Mouse (Mus musculus) ES-Bruce4 (cell line): Measurements from ENCODE around the gene Fank1. TPM values are rescaled to one million over a fixed set of nuclear protein-coding genes. Genes with fewer than 3 reads are reported as not detected.

Experiments used
- H3K27ac ChIP-seq: 2 replicates; pipeline ENCODE4 v1.5.1; 2012; ENCODE audit warnings: low read length, inconsistent platforms; ENCODE audit not compliant: insufficient read depth
- H3K27me3 ChIP-seq: 2 replicates; pipeline ENCODE4 v1.6.1; 2012; ENCODE audit warnings: mild to moderate bottlenecking, low read length, inconsistent platforms; ENCODE audit not compliant: control insufficient read depth, poor library complexity, insufficient read depth, severe bottlenecking
- H3K36me3 ChIP-seq: 2 replicates; pipeline ENCODE4 v1.6.1; 2012; ENCODE audit warnings: inconsistent platforms, mild to moderate bottlenecking, low read length, moderate library complexity; ENCODE audit not compliant: control insufficient read depth, poor library complexity, insufficient read depth, severe bottlenecking
- H3K4me1 ChIP-seq: one replicate; pipeline ENCODE4 v1.8.1; 2011; ENCODE audit warnings: low read length; ENCODE audit not compliant: control insufficient read depth, insufficient read depth
- H3K4me3 ChIP-seq: 2 replicates; pipeline ENCODE4 v1.5.1; 2011; ENCODE audit warnings: low read depth, mild to moderate bottlenecking, low read length
- H3K9ac ChIP-seq: 2 replicates; pipeline ENCODE4 v1.6.1; 2012; ENCODE audit warnings: low read depth, mild to moderate bottlenecking, inconsistent platforms; ENCODE audit not compliant: poor library complexity, severe bottlenecking
- H3K9me3 ChIP-seq: replicated peaks from 2 replicates; pipeline ENCODE4 v1.6.1; 2012; ENCODE audit warnings: mild to moderate bottlenecking, low read length, inconsistent platforms; ENCODE audit not compliant: control insufficient read depth, poor library complexity, insufficient read depth, severe bottlenecking
- CTCF ChIP-seq: IDR thresholded peaks from one replicate; pipeline ENCODE4 v1.8.1; 2011; ENCODE audit warnings: low read depth, low read length
- EP300 ChIP-seq: IDR thresholded peaks from 2 replicates; pipeline ENCODE4 v1.6.1; 2011; ENCODE audit warnings: low read depth, low read length; ENCODE audit not compliant: insufficient read depth
- POLR2A ChIP-seq: IDR thresholded peaks from one replicate; pipeline ENCODE4 v1.8.1; 2011; ENCODE audit warnings: low read length; ENCODE audit not compliant: insufficient read depth
- polyA plus RNA-seq: library from polyadenylated mRNA; stranded (reverse); fragments of >200 nt; gene quantifications from 2 replicates; pipeline ENCODE4 v1.2.4, GENCODE M21; 2011; ENCODE audit warnings: low read depth; ENCODE audit not compliant: missing spikeins, insufficient read depth, insufficient read length

Fank1 gene
- polyA plus RNA-seq, 1 experiment: 3.1 TPM

DNA sequence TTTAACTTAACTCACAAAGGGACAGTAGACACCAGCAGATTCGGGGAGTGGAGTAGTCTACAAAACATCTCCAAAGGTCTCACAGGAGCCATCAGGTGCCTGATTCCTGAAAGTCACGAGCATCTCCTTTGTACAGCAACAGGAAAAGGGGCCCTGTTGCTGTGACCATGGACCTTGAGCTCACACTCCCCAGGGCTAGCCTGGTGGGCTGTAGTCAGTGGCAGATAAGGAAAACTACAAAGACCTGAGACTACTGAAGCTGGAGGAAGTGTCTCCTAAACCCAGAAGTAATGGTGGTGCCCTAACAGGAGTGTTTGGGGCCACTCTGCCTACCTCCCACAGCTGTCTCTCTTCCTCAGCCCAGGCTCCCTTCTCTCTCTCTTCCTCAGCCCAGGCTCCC is 12.2 kb upstream of the Fank1 start:
- H3K4me1 ChIP-seq: no peaks in the 10 kb centered on the region
- no peak overlapping the region for H3K9ac ChIP-seq
- TF ChIP-seq CTCF: no peak
- H3K27ac ChIP-seq: no peak overlapping the region
- H3K9me3 ChIP-seq: no peaks in the 10 kb centered on the region
- H3K36me3 ChIP-seq: no peaks in the 10 kb centered on the region
- no peaks in the 10 kb centered on the region for H3K27me3 ChIP-seq
- H3K4me3 ChIP-seq: no peak overlapping the region

DNA sequence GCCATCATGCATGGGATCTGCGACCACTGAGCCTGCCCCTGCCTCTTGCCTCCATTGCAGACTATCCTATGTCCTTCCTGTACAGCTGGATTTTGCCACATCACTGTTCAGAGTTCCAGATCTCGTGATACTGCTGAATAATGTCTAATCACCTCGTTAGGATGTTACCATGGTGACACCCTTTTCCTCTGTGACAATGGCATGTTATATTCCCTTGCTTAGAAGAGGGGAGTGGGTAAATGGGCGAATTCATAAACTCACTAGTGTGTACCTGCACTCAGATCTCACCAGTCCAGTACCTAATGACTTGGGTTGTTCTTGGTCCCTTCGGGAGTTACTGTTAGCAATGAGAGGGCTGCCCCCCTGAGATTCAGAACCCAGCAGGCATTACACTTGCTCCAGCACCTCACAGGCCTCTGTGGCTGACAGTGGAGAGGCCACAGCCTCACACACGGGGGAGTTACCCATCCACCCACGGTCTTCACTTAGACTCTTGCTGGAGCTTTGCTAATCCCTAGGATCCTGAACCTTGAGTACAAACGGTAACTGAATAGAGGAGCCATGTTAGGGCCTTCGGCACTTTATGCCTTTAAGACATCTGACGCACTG is 11.3 kb upstream of the Fank1 start:
- Histone ChIP-seq H3K9me3 (no peaks in the 10 kb centered on the region), H3K4me1 (no peaks in the 10 kb centered on the region), H3K4me3 (no peak overlapping the region), H3K27me3 (no peaks in the 10 kb centered on the region), H3K36me3 (no peaks in the 10 kb centered on the region), H3K27ac (no peak overlapping the region), H3K9ac (no peak overlapping the region)
- TF ChIP-seq CTCF (no peak), POLR2A (no peak), EP300 (no peak)

DNA sequence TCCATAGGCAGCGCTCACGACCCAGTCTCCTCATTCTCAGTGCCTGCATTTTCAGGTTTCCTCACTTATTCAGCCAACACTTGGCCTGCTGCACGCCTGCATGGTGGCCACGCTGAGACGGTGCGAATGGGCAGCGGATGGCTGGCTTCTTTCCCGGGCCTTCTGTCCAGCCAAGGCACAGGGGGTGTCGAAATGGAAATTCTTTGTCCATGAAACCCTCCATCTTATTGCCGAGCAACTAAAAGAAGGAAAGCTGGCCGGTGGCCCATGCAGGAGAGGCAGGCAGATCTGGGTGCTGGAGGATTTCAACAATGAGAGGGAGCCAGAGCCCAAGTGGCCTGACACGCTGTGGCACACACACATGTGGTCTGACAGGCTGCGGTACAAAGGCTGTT is 10.8 kb upstream of the Fank1 start:
- TF ChIP-seq POLR2A: no peak
- no peak for TF ChIP-seq EP300
- TF ChIP-seq CTCF: no peak

DNA sequence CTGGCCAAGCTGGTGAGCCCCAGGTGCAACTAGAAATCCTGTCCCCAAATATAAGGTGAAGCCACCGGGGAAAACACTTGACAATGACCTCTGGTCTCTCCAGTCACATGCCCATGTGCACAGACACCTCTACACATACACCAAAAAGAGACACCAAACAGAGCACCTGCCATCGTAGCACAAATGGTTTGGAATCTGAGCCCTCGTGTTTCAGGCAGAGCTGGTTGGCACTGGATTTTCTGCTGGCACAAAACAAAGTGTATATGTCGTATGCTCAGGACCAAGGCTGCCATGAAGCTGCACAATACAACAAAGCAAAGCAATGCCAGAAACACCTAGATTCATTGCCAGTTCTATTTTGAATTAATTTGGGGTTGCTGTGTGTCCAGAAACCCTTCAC is 8.6 kb upstream of the Fank1 start:
- H3K27ac ChIP-seq: no peak overlapping the region
- H3K4me3 ChIP-seq: no peak overlapping the region
- no peaks in the 10 kb centered on the region for H3K9me3 ChIP-seq
- H3K4me1 ChIP-seq: no peaks in the 10 kb centered on the region
- no peaks in the 10 kb centered on the region for H3K27me3 ChIP-seq
- TF ChIP-seq POLR2A: no peak
- TF ChIP-seq EP300: no peak
- TF ChIP-seq CTCF: no peak
- H3K9ac ChIP-seq: no peak overlapping the region
- H3K36me3 ChIP-seq: no peaks in the 10 kb centered on the region

More for the DNA sequence above, 10.8 kb upstream of the Fank1 start:
- no peaks in the 10 kb centered on the region for H3K27me3 ChIP-seq
- no peak overlapping the region for H3K27ac ChIP-seq
- no peak overlapping the region for H3K4me3 ChIP-seq
- H3K4me1 ChIP-seq: no peaks in the 10 kb centered on the region
- no peaks in the 10 kb centered on the region for H3K9me3 ChIP-seq
- no peak overlapping the region for H3K9ac ChIP-seq
- no peaks in the 10 kb centered on the region for H3K36me3 ChIP-seq

DNA sequence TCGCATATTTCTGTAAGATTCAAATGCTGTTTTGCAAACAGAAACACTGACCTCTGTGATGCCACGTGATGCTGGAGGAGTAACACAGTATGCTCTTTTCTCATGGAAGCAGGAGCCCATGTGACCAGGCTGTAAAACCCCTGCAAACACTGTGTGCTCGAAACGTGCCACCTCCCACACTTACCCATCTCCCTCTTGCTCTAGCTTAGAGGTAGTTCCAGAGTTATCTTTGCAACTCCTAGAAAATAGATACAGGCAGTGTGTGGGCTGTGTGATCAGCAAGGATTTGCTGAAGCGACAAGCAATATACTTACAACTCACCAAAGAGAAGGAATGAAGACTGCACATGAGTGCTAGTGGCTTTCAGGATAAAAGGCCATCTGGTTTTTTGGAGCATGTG is 8.1 kb upstream of the Fank1 start:
- no peaks in the 10 kb centered on the region for H3K36me3 ChIP-seq

DNA sequence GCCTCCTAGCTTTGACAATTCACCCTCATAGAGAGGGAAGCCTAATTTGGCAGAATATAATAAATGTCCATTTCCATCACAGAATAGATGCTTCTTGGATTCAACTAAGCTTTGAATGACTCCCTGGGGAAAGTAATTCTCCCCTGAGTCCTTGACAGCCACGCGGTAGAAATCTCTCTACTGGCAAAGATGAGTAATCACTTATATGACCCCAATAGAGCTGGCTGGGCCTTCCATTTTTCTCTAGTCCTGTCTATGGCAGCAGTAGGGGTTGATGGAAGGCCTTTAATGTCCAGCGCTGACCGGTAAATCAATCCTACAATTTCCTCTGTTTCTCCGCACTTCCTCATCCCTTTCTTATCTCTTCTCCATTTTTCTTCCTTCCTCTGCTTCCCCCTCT is 1.5 kb upstream of the Fank1 start:
- Histone ChIP-seq H3K27me3 (no peaks in the 10 kb centered on the region), H3K4me3 (no peak overlapping the region), H3K9ac (no peak overlapping the region), H3K4me1 (no peaks in the 10 kb centered on the region), H3K9me3 (no peaks in the 10 kb centered on the region), H3K36me3 (no peaks in the 10 kb centered on the region), H3K27ac (no peak overlapping the region)
- TF ChIP-seq CTCF (no peak), POLR2A (no peak), EP300 (no peak)

More for the DNA sequence above, 8.1 kb upstream of the Fank1 start:
- no peaks in the 10 kb centered on the region for H3K4me1 ChIP-seq
- H3K27ac ChIP-seq: no peak overlapping the region
- H3K27me3 ChIP-seq: no peaks in the 10 kb centered on the region
- no peak overlapping the region for H3K9ac ChIP-seq
- TF ChIP-seq POLR2A (no peak), CTCF (no peak), EP300 (no peak)
- no peaks in the 10 kb centered on the region for H3K9me3 ChIP-seq
- H3K4me3 ChIP-seq: no peak overlapping the region
